Mouse (Mus musculus) kidney, adult 18-20 months (tissue): ENCODE measurements around the gene Auh.

Source experiments
- DNase-seq: peaks from one replicate; pipeline ENCODE4 v3.0.0; 2021

Auh gene

GRCm38 (mm10) chr13:52832481-52833170 is 96.9 kb downstream of the Auh start:
- no peak for DNase-seq

GRCm38 (mm10) chr13:52831037-52831757 is 98.3 kb downstream of the Auh start:
- DNase-seq: no peak

GRCm38 (mm10) chr13:52828946-52829523 is 100.4 kb downstream of the Auh start:
- no peak for DNase-seq

GRCm38 (mm10) chr13:52828217-52828616 is 101.3 kb downstream of the Auh start:
- DNase-seq: no peak

- no peak for DNase-seq
These were observed 102.8 kb downstream of the Auh start for GRCm38 (mm10) chr13:52826666-52827065.

GRCm38 (mm10) chr13:52824754-52825153 is 104.7 kb downstream of the Auh start:
- no peak for DNase-seq

GRCm38 (mm10) chr13:52822165-52823149 is 107.0 kb downstream of the Auh start:
- peak; percentile 72 for DNase-seq

- peak; percentile 56 for DNase-seq
These were observed 107.9 kb downstream of the Auh start for GRCm38 (mm10) chr13:52821571-52821970.

- DNase-seq: no peak
These were observed 109.6 kb downstream of the Auh start for GRCm38 (mm10) chr13:52819901-52820300.

GRCm38 (mm10) chr13:52818760-52819159 is 110.7 kb downstream of the Auh start:
- peak; percentile 31 for DNase-seq

GRCm38 (mm10) chr13:52817991-52818491 is 111.4 kb downstream of the Auh start:
- no peak for DNase-seq

- DNase-seq: no peak
These were observed 115.7 kb downstream of the Auh start for GRCm38 (mm10) chr13:52813750-52814149.

- no peak for DNase-seq
These were observed 116.6 kb downstream of the Auh start for GRCm38 (mm10) chr13:52812549-52813515.

GRCm38 (mm10) chr13:52807722-52808121 is 121.8 kb downstream of the Auh start:
- DNase-seq: no peak

GRCm38 (mm10) chr13:52806029-52806428 is 123.5 kb downstream of the Auh start:
- no peak for DNase-seq

- DNase-seq: no peak
These were observed 123.9 kb downstream of the Auh start for GRCm38 (mm10) chr13:52805581-52805980.

GRCm38 (mm10) chr13:52802482-52802881 is 127.0 kb downstream of the Auh start:
- no peak for DNase-seq

GRCm38 (mm10) chr13:52800687-52801341 is 128.7 kb downstream of the Auh start:
- no peak for DNase-seq

- DNase-seq: no peak
These were observed 129.4 kb downstream of the Auh start for GRCm38 (mm10) chr13:52800091-52800490.

GRCm38 (mm10) chr13:52794232-52794631 is 135.2 kb downstream of the Auh start:
- no peak for DNase-seq
